Mouse (Mus musculus) MEL (cell line): ENCODE data around the gene Itpr1.

Experiments used
- CTCF ChIP-seq, 3 experiments: IDR thresholded peaks in 2 of 3; conservative IDR thresholded peaks in 1 of 3; 2 replicates each; pipeline ENCODE4 v1.5.1; 2011 to 2012; ENCODE audit warnings: low read length in 3 of 3, low read depth in 2 of 3, mild to moderate bottlenecking in 2 of 3, improper control_type of control experiment in 1 of 3, inconsistent platforms in 1 of 3, mixed read lengths in 1 of 3, moderate library complexity in 1 of 3; ENCODE audit not compliant: control insufficient read depth in 1 of 3, insufficient read depth in 1 of 3, poor library complexity in 1 of 3, severe bottlenecking in 1 of 3
- JUND ChIP-seq: IDR thresholded peaks from 2 replicates; pipeline ENCODE4 v1.6.1; 2011; ENCODE audit warnings: low read depth, mild to moderate bottlenecking, improper control_type of control experiment, low read length
- POLR2A ChIP-seq, 2 experiments: IDR thresholded peaks; 2 replicates each; pipeline ENCODE4 v1.6.1; 2011 to 2012; ENCODE audit warnings: low read length in 2 of 2, mild to moderate bottlenecking in 2 of 2, control low read depth in 1 of 2, improper control_type of control experiment in 1 of 2, low read depth in 1 of 2, moderate library complexity in 1 of 2; ENCODE audit not compliant: control insufficient read depth in 1 of 2, insufficient read depth in 1 of 2, poor library complexity in 1 of 2
- POLR2AphosphoS5 ChIP-seq: IDR thresholded peaks from 2 replicates; pipeline ENCODE4 v1.6.1; 2012; ENCODE audit warnings: low read depth, borderline replicate concordance, mild to moderate bottlenecking, inconsistent platforms, low read length, moderate library complexity, mixed read lengths

GRCm38 (mm10) chr6:108222435-108222834 is 9.5 kb downstream of the Itpr1 start:
- no peak for TF ChIP-seq JUND
- TF ChIP-seq POLR2A (IDR thresholded peaks at IDR 0.05; ENCODE audit: control insufficient read depth in 1 of 2, insufficient read depth in 1 of 2, low read depth in 1 of 2, low read length in 2 of 2, poor library complexity in 1 of 2): no peak
- TF ChIP-seq CTCF (IDR thresholded peaks at IDR 0.05 in 2 of 3, conservative IDR thresholded peaks at IDR 0.05 in 1 of 3; ENCODE audit: control insufficient read depth in 1 of 3, insufficient read depth in 1 of 3, low read depth in 2 of 3, low read length in 3 of 3, poor library complexity in 1 of 3, severe bottlenecking in 1 of 3): no peak
- no peak for TF ChIP-seq POLR2AphosphoS5
